Mouse (Mus musculus) small intestine, adult 2 months (tissue): ENCODE results near the gene Stk40.

Source experiments
- CTCF ChIP-seq: fragments of 200-500 bp; IDR thresholded peaks from 2 replicates; pipeline ENCODE4 v1.5.1; 2012; ENCODE audit warnings: low read depth, mild to moderate bottlenecking, control low read depth, inconsistent platforms, low read length, moderate library complexity, mixed read lengths; ENCODE audit not compliant: insufficient replicate concordance, insufficient read length; ENCODE audit errors: extremely low read depth
- POLR2A ChIP-seq: fragments of 200-500 bp; IDR thresholded peaks from 2 replicates; pipeline ENCODE4 v1.6.1; 2012; ENCODE audit warnings: low read depth, mild to moderate bottlenecking, control low read depth, inconsistent platforms, low read length, moderate library complexity

- TF ChIP-seq CTCF (no peak), POLR2A (no peak)
Measured at GRCm38 (mm10) chr4:126117116-126117515, 13.4 kb downstream of the Stk40 start.
